Mouse (Mus musculus): ENCODE data around the gene Slc35f1. TPM values are rescaled to one million over a fixed set of nuclear protein-coding genes. Genes with fewer than 3 reads are reported as not detected.

The Slc35f1 gene
- polyA plus RNA-seq, 1 experiment from 2014 or later, result 1.1 TPM

- Histone ChIP-seq H3K27me3 (ENCODE audit: control insufficient read depth, insufficient read depth, low read length) (no peaks in the 10 kb centered on the region), H3K4me3 (ENCODE audit: control insufficient read depth in 1 of 2, insufficient read depth in 1 of 2, low read depth in 1 of 2, low read length in 2 of 2) (no peak overlapping the region), H3K4me1 (ENCODE audit: control insufficient read depth in 2 of 2, insufficient read depth in 2 of 2, low read length in 2 of 2) (no peaks in the 10 kb centered on the region), H3K27ac (replicated peaks in 1 of 2; ENCODE audit: control insufficient read depth in 1 of 2, insufficient read depth in 1 of 2, low read depth in 2 of 2, low read length in 2 of 2) (no peak overlapping the region), H3K9me3 (ENCODE audit: control insufficient read depth, low read length) (no peaks in the 10 kb centered on the region), H3K9ac (ENCODE audit: low read length) (no peak overlapping the region), H3K36me3 (ENCODE audit: control insufficient read depth, insufficient read depth, low read length) (no peaks in the 10 kb centered on the region), H3K4me2 (ENCODE audit: low read length) (no peak overlapping the region)
- no peak for ATAC-seq (ENCODE audit: insufficient number of reproducible peaks, insufficient read depth, low FRiP score, low read depth)
Observed at GRCm38 (mm10) chr10:52934615-52935014, 244.3 kb downstream of the Slc35f1 start.

DNA sequence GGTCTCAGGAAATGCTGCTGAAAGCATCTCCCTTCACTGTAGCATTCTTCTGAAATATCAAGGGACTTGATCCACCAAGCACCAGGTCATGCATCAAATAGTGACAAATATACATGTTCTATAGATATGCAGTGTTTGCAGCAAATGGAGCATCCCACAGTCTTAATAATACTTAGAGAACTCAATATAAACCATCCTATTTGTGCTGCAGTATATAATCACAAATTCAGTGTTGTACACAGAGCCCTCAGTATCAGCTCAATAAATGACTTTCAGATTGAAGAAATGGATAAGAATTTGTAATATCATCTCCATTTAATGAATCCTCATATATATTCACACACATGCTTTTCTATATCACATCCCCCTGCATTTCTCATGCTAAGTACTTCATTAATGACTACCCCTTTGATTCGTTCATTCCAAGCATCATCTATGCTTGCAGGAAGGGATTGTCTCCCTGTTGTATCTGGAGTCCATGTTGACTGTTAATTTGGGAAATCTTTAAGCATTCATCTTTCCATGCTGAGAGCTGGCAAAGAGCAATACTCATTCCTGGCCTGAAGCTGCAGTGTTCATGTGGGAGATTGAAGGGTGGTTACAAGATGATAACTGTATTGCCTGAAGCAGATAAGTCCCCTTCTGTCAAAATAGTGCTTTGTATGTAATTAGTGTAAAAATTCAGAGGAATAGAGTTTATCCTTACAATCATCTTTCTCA, 249.9 kb downstream of the Slc35f1 start:
- 63% methylated on average over 1 of the region's 1 CpGs for WGBS
- Histone ChIP-seq H3K9me3 (ENCODE audit: control insufficient read depth, low read length) (no peaks in the 10 kb centered on the region), H3K9ac (ENCODE audit: low read length) (no peak overlapping the region), H3K36me3 (ENCODE audit: control insufficient read depth, insufficient read depth, low read length) (no peaks in the 10 kb centered on the region), H3K4me3 (ENCODE audit: control insufficient read depth in 1 of 2, insufficient read depth in 1 of 2, low read depth in 1 of 2, low read length in 2 of 2) (no peak overlapping the region), H3K4me2 (ENCODE audit: low read length) (no peak overlapping the region), H3K27me3 (ENCODE audit: control insufficient read depth, insufficient read depth, low read length) (no peaks in the 10 kb centered on the region), H3K4me1 (ENCODE audit: control insufficient read depth in 2 of 2, insufficient read depth in 2 of 2, low read length in 2 of 2) (no peaks in the 10 kb centered on the region), H3K27ac (replicated peaks in 1 of 2; ENCODE audit: control insufficient read depth in 1 of 2, insufficient read depth in 1 of 2, low read depth in 2 of 2, low read length in 2 of 2) (no peak overlapping the region)
- no peak for ATAC-seq (ENCODE audit: insufficient number of reproducible peaks, insufficient read depth, low FRiP score, low read depth)

GRCm38 (mm10) chr10:52940831-52941216, 250.5 kb downstream of the Slc35f1 start:
- no peak overlapping the region for H3K4me2 ChIP-seq (ENCODE audit: low read length)
- WGBS, result 67% methylated on average over 5 of the region's 5 CpGs

DNA sequence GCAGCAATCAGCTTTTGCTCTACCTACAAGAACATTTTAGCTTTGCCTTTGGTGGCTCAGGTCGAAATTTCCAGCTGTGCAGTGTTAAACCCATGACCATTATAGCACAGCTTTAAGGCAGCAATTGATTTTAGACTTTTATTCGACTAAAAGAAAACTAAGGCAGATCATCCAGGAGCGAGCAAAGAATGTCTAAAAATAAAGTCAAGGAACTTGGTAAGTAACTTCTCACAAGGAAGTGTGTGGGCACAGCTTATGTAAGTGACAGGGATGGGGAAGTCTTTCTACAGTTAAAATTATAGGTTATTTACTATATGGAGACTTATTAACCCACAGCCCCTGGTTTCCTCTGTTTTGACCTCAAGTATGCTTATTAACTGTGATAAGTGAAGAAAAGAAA, 262.2 kb downstream of the Slc35f1 start:
- no peak overlapping the region for H3K27ac ChIP-seq (replicated peaks in 1 of 2; ENCODE audit: control insufficient read depth in 1 of 2, insufficient read depth in 1 of 2, low read depth in 2 of 2, low read length in 2 of 2)
- no peaks in the 10 kb centered on the region for H3K36me3 ChIP-seq (ENCODE audit: control insufficient read depth, insufficient read depth, low read length)
- no peak for ATAC-seq (ENCODE audit: insufficient number of reproducible peaks, insufficient read depth, low FRiP score, low read depth)
- no peak overlapping the region for H3K9ac ChIP-seq (ENCODE audit: low read length)
- H3K4me3 ChIP-seq (ENCODE audit: control insufficient read depth in 1 of 2, insufficient read depth in 1 of 2, low read depth in 1 of 2, low read length in 2 of 2), result no peak overlapping the region
- H3K4me2 ChIP-seq (ENCODE audit: low read length), result no peak overlapping the region
- no peaks in the 10 kb centered on the region for H3K9me3 ChIP-seq (ENCODE audit: control insufficient read depth, low read length)
- H3K4me1 ChIP-seq (ENCODE audit: control insufficient read depth in 2 of 2, insufficient read depth in 2 of 2, low read length in 2 of 2), result no peaks in the 10 kb centered on the region
- WGBS, result 76% methylated on average over 3 of the region's 3 CpGs
- H3K27me3 ChIP-seq (ENCODE audit: control insufficient read depth, insufficient read depth, low read length), result no peaks in the 10 kb centered on the region

More at GRCm38 (mm10) chr10:52940831-52941216, 250.5 kb downstream of the Slc35f1 start:
- no peak overlapping the region for H3K9ac ChIP-seq (ENCODE audit: low read length)
- no peaks in the 10 kb centered on the region for H3K9me3 ChIP-seq (ENCODE audit: control insufficient read depth, low read length)
- H3K27ac ChIP-seq (replicated peaks in 1 of 2; ENCODE audit: control insufficient read depth in 1 of 2, insufficient read depth in 1 of 2, low read depth in 2 of 2, low read length in 2 of 2), result no peak overlapping the region
- no peak for ATAC-seq (ENCODE audit: insufficient number of reproducible peaks, insufficient read depth, low FRiP score, low read depth)
- no peaks in the 10 kb centered on the region for H3K36me3 ChIP-seq (ENCODE audit: control insufficient read depth, insufficient read depth, low read length)
- H3K4me3 ChIP-seq (ENCODE audit: control insufficient read depth in 1 of 2, insufficient read depth in 1 of 2, low read depth in 1 of 2, low read length in 2 of 2), result no peak overlapping the region
- H3K4me1 ChIP-seq (ENCODE audit: control insufficient read depth in 2 of 2, insufficient read depth in 2 of 2, low read length in 2 of 2), result no peaks in the 10 kb centered on the region
- H3K27me3 ChIP-seq (ENCODE audit: control insufficient read depth, insufficient read depth, low read length), result no peaks in the 10 kb centered on the region

DNA sequence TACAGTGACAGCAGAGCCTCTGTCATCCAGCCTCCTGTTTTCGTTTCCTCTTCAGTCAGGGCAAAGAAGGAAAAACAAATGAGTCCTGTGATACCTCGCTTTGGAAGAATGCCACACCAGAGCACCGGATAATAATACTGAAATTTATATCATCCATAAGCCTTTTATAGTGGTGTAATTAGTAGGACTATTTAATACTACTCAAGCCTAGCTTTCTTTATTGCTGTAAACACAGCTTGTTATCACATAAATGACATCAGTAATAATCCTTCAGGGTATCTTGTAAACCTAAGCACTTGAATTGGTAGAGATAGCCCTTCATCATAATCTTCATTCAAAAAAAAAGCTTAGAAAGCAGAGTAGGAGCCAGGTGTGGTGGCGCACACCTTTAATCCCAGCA, 266.4 kb downstream of the Slc35f1 start:
- Histone ChIP-seq H3K9ac (ENCODE audit: low read length) (no peak overlapping the region), H3K27ac (replicated peaks in 1 of 2; ENCODE audit: control insufficient read depth in 1 of 2, insufficient read depth in 1 of 2, low read depth in 2 of 2, low read length in 2 of 2) (no peak overlapping the region), H3K4me2 (ENCODE audit: low read length) (no peak overlapping the region), H3K9me3 (ENCODE audit: control insufficient read depth, low read length) (no peaks in the 10 kb centered on the region), H3K4me1 (ENCODE audit: control insufficient read depth in 2 of 2, insufficient read depth in 2 of 2, low read length in 2 of 2) (no peaks in the 10 kb centered on the region), H3K27me3 (ENCODE audit: control insufficient read depth, insufficient read depth, low read length) (no peaks in the 10 kb centered on the region), H3K36me3 (ENCODE audit: control insufficient read depth, insufficient read depth, low read length) (no peaks in the 10 kb centered on the region), H3K4me3 (ENCODE audit: control insufficient read depth in 1 of 2, insufficient read depth in 1 of 2, low read depth in 1 of 2, low read length in 2 of 2) (no peak overlapping the region)
- ATAC-seq (ENCODE audit: insufficient number of reproducible peaks, insufficient read depth, low FRiP score, low read depth), result no peak
- WGBS, result 55% methylated on average over 4 of the region's 4 CpGs

GRCm38 (mm10) chr10:52979251-52979650, 288.9 kb downstream of the Slc35f1 start:
- Histone ChIP-seq H3K9me3 (ENCODE audit: control insufficient read depth, low read length) (no peaks in the 10 kb centered on the region), H3K9ac (ENCODE audit: low read length) (no peak overlapping the region), H3K36me3 (ENCODE audit: control insufficient read depth, insufficient read depth, low read length) (no peaks in the 10 kb centered on the region), H3K4me2 (ENCODE audit: low read length) (no peak overlapping the region), H3K27me3 (ENCODE audit: control insufficient read depth, insufficient read depth, low read length) (no peaks in the 10 kb centered on the region), H3K4me3 (ENCODE audit: control insufficient read depth in 1 of 2, insufficient read depth in 1 of 2, low read depth in 1 of 2, low read length in 2 of 2) (no peak overlapping the region), H3K27ac (replicated peaks in 1 of 2; ENCODE audit: control insufficient read depth in 1 of 2, insufficient read depth in 1 of 2, low read depth in 2 of 2, low read length in 2 of 2) (no peak overlapping the region), H3K4me1 (ENCODE audit: control insufficient read depth in 2 of 2, insufficient read depth in 2 of 2, low read length in 2 of 2) (peaks cover 2 to 13% of the 10 kb centered on the region in 2 experiments)
- 91% methylated on average over 1 of the region's 1 CpGs for WGBS
- no peak for ATAC-seq (ENCODE audit: insufficient number of reproducible peaks, insufficient read depth, low FRiP score, low read depth)

DNA sequence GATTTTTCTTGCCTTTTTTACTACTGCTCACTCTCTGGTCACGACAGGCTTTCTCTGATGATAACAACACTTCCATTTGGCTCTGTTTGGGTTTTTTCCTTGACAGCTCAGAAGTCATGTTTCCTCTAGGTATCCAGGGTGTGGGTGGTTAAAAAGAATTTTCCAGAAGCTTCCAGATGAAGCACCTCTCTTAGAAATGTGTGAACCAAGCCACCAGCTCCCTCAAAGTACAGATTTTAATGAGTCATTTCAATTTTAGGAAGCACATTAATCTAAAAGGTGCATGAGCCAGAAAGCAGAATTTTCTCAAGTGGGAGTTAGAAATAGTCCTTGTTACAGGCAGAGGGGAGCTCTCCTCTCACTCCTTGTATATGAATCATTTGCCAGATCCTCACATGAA, 292.5 kb downstream of the Slc35f1 start:
- Histone ChIP-seq H3K4me2 (ENCODE audit: low read length) (no peak overlapping the region), H3K27me3 (ENCODE audit: control insufficient read depth, insufficient read depth, low read length) (no peaks in the 10 kb centered on the region), H3K4me1 (ENCODE audit: control insufficient read depth in 2 of 2, insufficient read depth in 2 of 2, low read length in 2 of 2) (peaks cover 2 to 13% of the 10 kb centered on the region in 2 experiments), H3K4me3 (ENCODE audit: control insufficient read depth in 1 of 2, insufficient read depth in 1 of 2, low read depth in 1 of 2, low read length in 2 of 2) (no peak overlapping the region), H3K9ac (ENCODE audit: low read length) (no peak overlapping the region), H3K36me3 (ENCODE audit: control insufficient read depth, insufficient read depth, low read length) (no peaks in the 10 kb centered on the region), H3K27ac (replicated peaks in 1 of 2; ENCODE audit: control insufficient read depth in 1 of 2, insufficient read depth in 1 of 2, low read depth in 2 of 2, low read length in 2 of 2) (no peak overlapping the region), H3K9me3 (ENCODE audit: control insufficient read depth, low read length) (no peaks in the 10 kb centered on the region)
- no peak for ATAC-seq (ENCODE audit: insufficient number of reproducible peaks, insufficient read depth, low FRiP score, low read depth)
- WGBS, result 26% methylated on average over 1 of the region's 1 CpGs

DNA sequence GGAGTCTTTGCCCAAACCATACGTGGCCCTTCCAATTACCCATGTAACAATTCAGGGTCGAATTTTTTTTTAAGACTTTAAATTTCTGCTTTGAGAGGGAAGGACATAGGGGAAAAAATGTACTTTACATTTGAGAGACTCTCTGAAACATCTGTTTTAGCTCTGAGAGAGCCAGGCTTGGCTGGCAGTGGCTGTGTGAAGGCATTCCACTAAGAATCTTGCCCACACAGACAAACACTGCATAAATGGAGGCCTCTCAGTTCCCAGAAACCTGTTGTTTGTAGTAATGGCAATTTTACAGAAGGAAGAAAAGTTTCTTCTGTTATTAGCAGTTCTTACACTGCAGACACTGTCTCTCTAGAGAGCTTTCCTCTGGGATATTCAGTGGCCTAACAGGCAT, 301.9 kb downstream of the Slc35f1 start:
- no peak overlapping the region for H3K27ac ChIP-seq (replicated peaks in 1 of 2; ENCODE audit: control insufficient read depth in 1 of 2, insufficient read depth in 1 of 2, low read depth in 2 of 2, low read length in 2 of 2)
- H3K4me3 ChIP-seq (ENCODE audit: control insufficient read depth in 1 of 2, insufficient read depth in 1 of 2, low read depth in 1 of 2, low read length in 2 of 2), result no peak overlapping the region
- ATAC-seq (ENCODE audit: insufficient number of reproducible peaks, insufficient read depth, low FRiP score, low read depth), result no peak
- 58% methylated on average over 2 of the region's 2 CpGs for WGBS
- H3K4me2 ChIP-seq (ENCODE audit: low read length), result no peak overlapping the region
- H3K4me1 ChIP-seq (ENCODE audit: control insufficient read depth in 2 of 2, insufficient read depth in 2 of 2, low read length in 2 of 2), result no peaks in the 10 kb centered on the region
- no peaks in the 10 kb centered on the region for H3K36me3 ChIP-seq (ENCODE audit: control insufficient read depth, insufficient read depth, low read length)
- no peaks in the 10 kb centered on the region for H3K9me3 ChIP-seq (ENCODE audit: control insufficient read depth, low read length)
- H3K9ac ChIP-seq (ENCODE audit: low read length), result no peak overlapping the region
- no peaks in the 10 kb centered on the region for H3K27me3 ChIP-seq (ENCODE audit: control insufficient read depth, insufficient read depth, low read length)

All from heart, embryonic 14.5 days (tissue).